Mouse (Mus musculus) ovary, postnatal 10 days (tissue): Measurements from ENCODE around the gene Nxph1.

Experiments used
- DNase-seq: peaks from one replicate; pipeline ENCODE4 v3.0.0; 2022; ENCODE audit warnings: low spot score

Nxph1 gene

GRCm38 (mm10) chr6:8959810-8960209 is 11.6 kb downstream of the Nxph1 start:
- DNase-seq: no peak

- DNase-seq: no peak
Observed at GRCm38 (mm10) chr6:8970576-8970975, 22.3 kb downstream of the Nxph1 start.

- no peak for DNase-seq
Observed at GRCm38 (mm10) chr6:8979237-8979871, 31.1 kb downstream of the Nxph1 start.

GRCm38 (mm10) chr6:8996301-8996943 is 48.2 kb downstream of the Nxph1 start:
- DNase-seq: peak; percentile 10

- no peak for DNase-seq
Observed at GRCm38 (mm10) chr6:8997326-8997725, 49.1 kb downstream of the Nxph1 start.

GRCm38 (mm10) chr6:9002686-9003085 is 54.5 kb downstream of the Nxph1 start:
- DNase-seq: no peak

GRCm38 (mm10) chr6:9026631-9027030 is 78.4 kb downstream of the Nxph1 start:
- DNase-seq: no peak

GRCm38 (mm10) chr6:9027146-9027545 is 78.9 kb downstream of the Nxph1 start:
- no peak for DNase-seq

- DNase-seq: no peak
Observed at GRCm38 (mm10) chr6:9028501-9028900, 80.3 kb downstream of the Nxph1 start.

GRCm38 (mm10) chr6:9039286-9039685 is 91.1 kb downstream of the Nxph1 start:
- DNase-seq: no peak

- DNase-seq: no peak
Observed at GRCm38 (mm10) chr6:9040991-9041390, 92.8 kb downstream of the Nxph1 start.

GRCm38 (mm10) chr6:9042391-9042790 is 94.2 kb downstream of the Nxph1 start:
- no peak for DNase-seq

- DNase-seq: no peak
Observed at GRCm38 (mm10) chr6:9046815-9047214, 98.6 kb downstream of the Nxph1 start.

GRCm38 (mm10) chr6:9061261-9062105 is 113.3 kb downstream of the Nxph1 start:
- no peak for DNase-seq

GRCm38 (mm10) chr6:9066435-9066834 is 118.2 kb downstream of the Nxph1 start:
- no peak for DNase-seq

- no peak for DNase-seq
Observed at GRCm38 (mm10) chr6:9069913-9070312, 121.7 kb downstream of the Nxph1 start.

GRCm38 (mm10) chr6:9076463-9076862 is 128.2 kb downstream of the Nxph1 start:
- no peak for DNase-seq

GRCm38 (mm10) chr6:9077793-9078689 is 129.8 kb downstream of the Nxph1 start:
- DNase-seq: no peak

GRCm38 (mm10) chr6:9083851-9084250 is 135.6 kb downstream of the Nxph1 start:
- no peak for DNase-seq

GRCm38 (mm10) chr6:9097345-9097744 is 149.1 kb downstream of the Nxph1 start:
- DNase-seq: no peak

- no peak for DNase-seq
Observed at GRCm38 (mm10) chr6:9107366-9107765, 159.1 kb downstream of the Nxph1 start.

- no peak for DNase-seq
Observed at GRCm38 (mm10) chr6:9119136-9119535, 170.9 kb downstream of the Nxph1 start.
